ENCODE assay signal across 16 mouse cellular contexts in the genomic region with DNA sequence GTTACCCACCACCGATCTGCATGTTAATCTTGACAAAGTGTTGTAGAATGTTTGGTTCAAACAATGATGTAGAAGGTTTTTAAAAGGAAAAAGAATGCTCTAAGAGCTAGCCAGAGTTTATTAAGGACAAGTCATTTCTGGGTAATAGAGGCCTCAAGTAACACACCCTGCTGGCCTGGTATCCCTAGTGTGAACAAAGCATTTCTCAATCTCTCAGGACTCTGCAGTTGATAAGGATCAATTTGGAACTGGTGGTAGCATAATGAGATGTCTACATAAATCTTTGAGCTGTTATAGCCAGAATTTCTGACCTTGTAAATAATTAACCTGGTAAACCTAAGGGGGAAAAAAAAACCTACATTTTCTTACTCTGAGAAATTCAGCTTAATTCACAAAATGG.
"Had no signal": no experiment of that assay in that cellular context is flagged by ENCODE, and none has a peak within 500 bp of the region (broad histone marks: within the 10 kb centered on the region; RNA-seq: fewer than 3 reads in every experiment).

No protein-coding gene starts in this region.

- DNase-seq: lung, adult 2 months; lung, postnatal 14 days; lung, postnatal 36 days; right cerebral cortex, postnatal 14 days; thymus, adult 2 months; thymus, postnatal 36 days had no signal

- H3K9me3 ChIP-seq: lung, embryonic 15.5 days; megakaryocyte, embryonic 14.5 days; midbrain, embryonic 13.5 days; midbrain, embryonic 15.5 days; neural tube, embryonic 12.5 days; stomach, embryonic 15.5 days had no signal

- H3K4me3 ChIP-seq: lung, embryonic 15.5 days; megakaryocyte, embryonic 14.5 days; midbrain, embryonic 13.5 days; midbrain, embryonic 15.5 days; neural tube, embryonic 12.5 days; stomach, embryonic 15.5 days had no signal

- H3K4me2 ChIP-seq: lung, embryonic 15.5 days; midbrain, embryonic 11.5 days; midbrain, embryonic 13.5 days; midbrain, embryonic 15.5 days; neural tube, embryonic 12.5 days; stomach, embryonic 15.5 days had no signal

- H3K27me3 ChIP-seq: lung, embryonic 15.5 days; megakaryocyte, embryonic 14.5 days; midbrain, embryonic 13.5 days; midbrain, embryonic 15.5 days; neural tube, embryonic 12.5 days; stomach, embryonic 15.5 days had no signal

- ATAC-seq: lung, postnatal 0 days; midbrain, embryonic 13.5 days; midbrain, embryonic 15.5 days had no signal

- H3K9ac ChIP-seq: lung, embryonic 15.5 days; midbrain, embryonic 13.5 days; midbrain, embryonic 15.5 days; neural tube, embryonic 12.5 days; stomach, embryonic 15.5 days had no signal

- H3K36me3 ChIP-seq: lung, embryonic 15.5 days; midbrain, embryonic 13.5 days; midbrain, embryonic 15.5 days; neural tube, embryonic 12.5 days; stomach, embryonic 15.5 days had no signal

- H3K4me1 ChIP-seq: megakaryocyte, embryonic 14.5 days; midbrain, embryonic 13.5 days; midbrain, embryonic 15.5 days; neural tube, embryonic 12.5 days; stomach, embryonic 15.5 days had no signal

- H3K27ac ChIP-seq: macrophage; midbrain, embryonic 13.5 days; midbrain, embryonic 15.5 days; neural tube, embryonic 12.5 days; stomach, embryonic 15.5 days; stomach, postnatal 0 days had no signal
